Mouse (Mus musculus) liver (tissue): ENCODE measurements around the gene Cuta.
"Not testable (repeated sequence)": the region's sequence is repeated elsewhere in the genome, so short reads cannot be mapped to it uniquely, and the experiment has no call there.

Experiments
- DNase-seq: peaks from one replicate; pipeline ENCODE4 v3.0.0-alpha.2; 2020; ENCODE audit warnings: mixed read lengths

Cuta gene

GRCm38 (mm10) chr17:26939178-26939972 lies at the start of gene Cuta:
Gene Cuta (minus strand): TSS chr17:26939569.
- peak; percentile 100 for DNase-seq

- no peak for DNase-seq
Measured at GRCm38 (mm10) chr17:26985503-26986179, 46.3 kb upstream of the Cuta start.

- DNase-seq: no peak
Measured at GRCm38 (mm10) chr17:26983382-26983781, 44.0 kb upstream of the Cuta start.

- DNase-seq: no peak
Measured at GRCm38 (mm10) chr17:26981050-26981449, 41.7 kb upstream of the Cuta start.

- DNase-seq: no peak
Measured at GRCm38 (mm10) chr17:26979426-26979825, 40.1 kb upstream of the Cuta start.

- DNase-seq: not testable (repeated sequence)
Measured at GRCm38 (mm10) chr17:26977354-26977753, 38.0 kb upstream of the Cuta start.

GRCm38 (mm10) chr17:26975415-26975814 lies 36.0 kb upstream of the Cuta start:
- no peak for DNase-seq

- DNase-seq: no peak
Measured at GRCm38 (mm10) chr17:26974547-26974946, 35.2 kb upstream of the Cuta start.

- DNase-seq: peak; percentile 98
Measured at GRCm38 (mm10) chr17:26972703-26973574, 33.6 kb upstream of the Cuta start, which contains the start of gene Zbtb9. Gene Zbtb9 (plus strand): TSS chr17:26973167.

GRCm38 (mm10) chr17:26972107-26972506 lies 32.7 kb upstream of the Cuta start:
- DNase-seq: no peak

- DNase-seq: no peak
Measured at GRCm38 (mm10) chr17:26971247-26971905, 32.0 kb upstream of the Cuta start.

- DNase-seq: no peak
Measured at GRCm38 (mm10) chr17:26970221-26970620, 30.9 kb upstream of the Cuta start.

GRCm38 (mm10) chr17:26969257-26969656 lies 29.9 kb upstream of the Cuta start:
- no peak for DNase-seq

GRCm38 (mm10) chr17:26968200-26968611 lies 28.8 kb upstream of the Cuta start:
- no peak for DNase-seq

- no peak for DNase-seq
Measured at GRCm38 (mm10) chr17:26967477-26967876, 28.1 kb upstream of the Cuta start.

GRCm38 (mm10) chr17:26966993-26967392 lies 27.6 kb upstream of the Cuta start:
- DNase-seq: no peak

- DNase-seq: no peak
Measured at GRCm38 (mm10) chr17:26961572-26962240, 22.3 kb upstream of the Cuta start.

GRCm38 (mm10) chr17:26959815-26960214 lies 20.4 kb upstream of the Cuta start:
- no peak for DNase-seq

- DNase-seq: no peak
Measured at GRCm38 (mm10) chr17:26958880-26959279, 19.5 kb upstream of the Cuta start.

GRCm38 (mm10) chr17:26957872-26958271 lies 18.5 kb upstream of the Cuta start:
- no peak for DNase-seq

- peak; percentile 80 for DNase-seq
Measured at GRCm38 (mm10) chr17:26956895-26957294, 17.5 kb upstream of the Cuta start.

- DNase-seq: no peak
Measured at GRCm38 (mm10) chr17:26956309-26956708, 16.9 kb upstream of the Cuta start.
